Mouse (Mus musculus) cerebellum, postnatal 14 days (tissue): ENCODE data around the gene Arid4b.

Source experiments
- DNase-seq, 2 experiments: peaks; one replicate each; pipeline ENCODE4 v3.0.0; 2021; ENCODE audit warnings: mixed read lengths in 2 of 2

Gene Arid4b

GRCm38 (mm10) chr13:14062209-14063012 lies 621 bp upstream of the Arid4b start:
- DNase-seq, result peak in 1 of 2 experiments; percentile 14

- no peak for DNase-seq
Measured at GRCm38 (mm10) chr13:14063942-14064271, 875 bp downstream of the Arid4b start.

DNA sequence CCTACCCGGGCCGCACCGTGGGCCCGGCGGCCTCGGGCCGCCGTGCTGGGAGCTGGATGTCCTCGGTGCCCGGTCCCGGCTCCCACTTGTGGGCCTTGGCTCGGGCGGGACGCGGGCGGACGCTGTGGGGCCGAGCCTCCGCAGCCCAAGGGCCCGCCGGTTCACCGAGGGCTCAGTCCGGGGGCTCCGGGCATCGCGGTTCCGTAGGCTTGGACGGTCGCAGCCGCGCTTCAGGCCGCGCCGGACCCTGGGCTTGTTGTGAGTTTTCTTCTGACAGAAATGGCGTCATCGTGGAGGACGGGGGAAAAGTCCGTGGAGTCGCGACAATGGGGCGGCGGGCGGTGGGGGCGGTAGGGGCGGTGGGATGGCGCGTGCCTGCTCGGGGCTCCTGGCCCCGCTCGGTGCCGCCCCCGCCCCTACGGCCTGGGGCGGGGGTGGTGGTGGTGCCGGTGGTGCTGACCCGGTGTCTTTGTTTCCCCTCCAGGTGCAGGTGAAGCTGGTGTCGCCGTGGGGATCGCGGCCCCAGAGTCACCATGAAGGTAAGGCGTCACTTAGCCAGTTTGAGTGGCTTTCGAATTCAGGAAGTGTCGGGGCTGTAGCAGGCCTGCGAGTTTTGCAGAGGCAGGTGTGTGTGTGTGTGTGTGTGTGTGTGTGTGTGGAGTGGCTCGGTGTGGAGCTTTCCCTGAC lies 1.5 kb downstream of the Arid4b start:
- peak; percentile 55 to 66 for DNase-seq

- no peak for DNase-seq
Measured at GRCm38 (mm10) chr13:14065028-14065380, 2.0 kb downstream of the Arid4b start.

- DNase-seq, result no peak
Measured at GRCm38 (mm10) chr13:14065701-14066100, 2.7 kb downstream of the Arid4b start.

- DNase-seq, result no peak
Measured at GRCm38 (mm10) chr13:14068035-14068434, 5.0 kb downstream of the Arid4b start.

DNA sequence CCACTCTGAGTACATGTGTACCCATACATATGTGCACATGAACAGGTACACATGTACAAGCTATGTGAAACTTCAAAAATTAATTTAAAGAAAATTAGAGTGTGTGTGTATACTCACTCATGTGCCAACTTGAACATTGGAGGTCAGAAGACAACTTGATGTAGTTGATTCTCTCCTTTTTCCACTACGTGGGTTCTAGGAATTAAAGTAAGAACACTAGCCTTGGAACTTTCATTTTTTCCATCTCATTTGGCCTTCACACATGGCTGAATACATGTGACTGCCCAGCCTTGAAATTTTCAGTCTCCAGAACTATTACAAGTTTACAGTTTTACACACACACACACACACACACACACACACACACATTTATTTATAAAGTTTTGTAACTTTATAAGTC lies 6.3 kb downstream of the Arid4b start:
- no peak for DNase-seq

DNA sequence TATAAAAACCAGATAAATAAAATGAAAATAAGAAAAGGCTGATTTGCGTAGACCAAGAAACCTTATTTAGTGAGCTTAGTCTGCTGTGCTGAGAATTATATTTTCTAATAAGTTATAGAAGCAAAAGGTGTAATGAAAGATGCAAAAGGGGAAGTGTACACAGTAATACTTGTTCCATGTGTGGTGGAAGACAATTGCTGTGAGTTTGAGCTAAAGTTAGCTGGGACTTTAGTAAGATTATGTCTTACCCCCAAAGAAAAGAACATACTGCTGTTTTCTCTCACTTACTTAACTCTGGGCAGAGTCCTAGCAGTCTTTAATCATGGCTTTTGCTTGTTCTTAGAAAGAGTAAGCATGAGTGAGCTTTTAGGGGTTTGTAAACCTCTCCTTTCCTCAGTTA lies 11.3 kb downstream of the Arid4b start:
- DNase-seq, result no peak

DNA sequence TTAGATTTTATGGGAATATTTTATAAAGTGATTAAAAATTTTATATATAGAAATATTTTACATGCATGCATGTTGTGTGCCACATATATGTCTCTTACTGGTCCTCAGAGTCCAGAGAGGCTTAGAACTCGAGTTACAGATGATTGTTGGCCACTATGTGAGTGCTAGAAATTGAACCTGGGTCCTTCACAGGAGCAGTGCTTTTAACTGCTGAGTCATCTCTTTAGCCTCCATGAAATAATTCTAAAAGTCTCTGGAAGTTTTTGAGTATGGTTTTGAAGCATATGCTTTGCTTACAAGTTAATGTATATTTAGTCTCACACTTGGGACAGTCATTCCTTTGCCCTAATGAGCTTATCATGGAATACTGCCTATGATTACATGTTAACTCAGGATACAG lies 12.3 kb downstream of the Arid4b start:
- DNase-seq, result no peak

DNA sequence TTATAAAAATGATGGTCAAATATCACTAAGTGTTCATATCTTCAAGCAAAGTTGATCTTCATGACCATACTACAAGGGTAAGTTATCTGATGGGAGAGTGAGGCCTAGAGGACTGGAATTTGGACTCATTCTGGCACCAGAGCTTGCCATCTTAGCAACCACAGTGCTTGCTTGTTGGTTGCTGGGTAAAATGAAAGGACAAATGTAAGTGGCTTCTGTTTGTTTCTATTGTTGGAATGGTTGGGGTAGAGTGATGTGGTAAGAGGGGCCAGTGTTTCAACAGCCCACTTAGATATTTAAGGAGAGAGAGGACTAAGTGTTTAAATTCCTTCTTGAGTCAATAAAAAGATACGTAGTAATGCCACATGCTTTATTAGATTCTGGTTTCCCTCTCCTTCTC lies 25.6 kb downstream of the Arid4b start:
- no peak for DNase-seq

DNA sequence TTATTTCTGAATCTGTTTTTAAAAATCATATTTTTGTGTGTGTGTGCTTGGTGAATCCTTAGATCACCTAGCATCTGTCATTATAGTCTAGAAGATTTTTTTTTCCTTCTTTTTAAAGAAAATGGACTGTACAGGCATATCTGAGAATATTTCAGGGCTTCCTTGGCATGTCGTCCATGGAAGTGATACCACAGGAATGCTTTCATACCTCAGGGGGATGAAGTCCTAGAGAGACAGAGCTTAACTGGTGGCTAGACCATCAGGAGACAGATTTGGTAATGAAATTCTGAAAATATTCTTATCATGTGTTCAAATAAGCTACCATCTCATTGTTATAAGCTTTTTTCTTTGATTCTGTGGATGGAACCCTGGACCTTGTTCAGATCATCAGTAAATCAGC lies 40.0 kb downstream of the Arid4b start:
- DNase-seq, result no peak

- no peak for DNase-seq
Measured at GRCm38 (mm10) chr13:14110154-14110873, 47.3 kb downstream of the Arid4b start.

DNA sequence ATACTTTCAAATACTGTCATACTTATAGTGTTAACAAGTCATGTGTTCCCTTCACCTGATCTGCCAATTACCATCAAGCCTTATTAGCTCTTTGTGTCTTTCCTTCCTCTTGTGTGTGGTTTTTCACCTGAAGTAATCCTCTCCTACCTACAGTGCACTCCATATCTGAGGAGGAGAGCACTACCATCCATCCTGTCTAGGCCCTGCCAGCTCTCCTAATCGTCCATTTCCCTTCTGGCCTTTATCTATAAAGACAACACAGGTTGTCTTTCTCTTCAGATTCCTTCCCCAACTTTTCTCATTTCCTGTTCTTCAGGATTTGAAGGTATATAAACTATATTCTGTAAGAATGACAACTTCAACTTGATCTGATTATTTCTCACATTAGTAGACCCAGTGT lies 48.1 kb downstream of the Arid4b start:
- no peak for DNase-seq

DNA sequence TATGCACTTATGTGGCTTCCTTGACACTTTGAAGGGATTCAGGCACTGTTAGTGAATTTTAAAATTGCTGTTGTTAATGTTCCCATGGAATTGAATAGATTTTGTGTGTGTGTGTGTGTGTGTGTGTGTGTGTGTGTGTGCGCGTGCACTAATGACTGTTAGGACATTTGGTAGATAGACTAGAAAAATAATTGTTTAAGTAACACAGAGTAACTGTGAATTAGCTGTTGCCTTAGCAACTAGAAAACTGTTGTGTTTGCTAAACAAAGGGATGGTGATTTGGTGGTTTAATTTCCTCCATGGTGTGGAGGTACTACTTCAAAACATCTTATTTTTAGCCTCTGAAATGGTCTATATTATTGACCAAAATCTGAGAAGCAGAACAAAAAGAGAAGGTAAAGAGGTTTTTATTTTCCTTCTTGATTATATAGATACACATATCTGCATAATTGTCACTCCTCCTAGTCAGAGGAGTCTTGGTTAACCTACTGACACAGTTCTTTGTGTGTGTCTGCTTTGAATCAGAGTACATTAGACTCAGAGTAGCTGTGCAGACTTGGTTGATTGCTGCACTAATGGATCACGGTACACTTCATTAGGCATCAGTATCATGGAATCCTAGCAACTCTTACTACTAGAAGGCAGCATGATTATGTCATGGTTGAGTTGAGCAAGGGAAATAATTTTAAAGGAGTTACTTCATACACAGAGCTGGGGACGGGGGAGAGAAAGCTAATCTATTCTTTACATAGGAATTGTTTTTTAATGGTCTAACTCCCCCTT lies 50.9 kb downstream of the Arid4b start:
- DNase-seq, result no peak

DNA sequence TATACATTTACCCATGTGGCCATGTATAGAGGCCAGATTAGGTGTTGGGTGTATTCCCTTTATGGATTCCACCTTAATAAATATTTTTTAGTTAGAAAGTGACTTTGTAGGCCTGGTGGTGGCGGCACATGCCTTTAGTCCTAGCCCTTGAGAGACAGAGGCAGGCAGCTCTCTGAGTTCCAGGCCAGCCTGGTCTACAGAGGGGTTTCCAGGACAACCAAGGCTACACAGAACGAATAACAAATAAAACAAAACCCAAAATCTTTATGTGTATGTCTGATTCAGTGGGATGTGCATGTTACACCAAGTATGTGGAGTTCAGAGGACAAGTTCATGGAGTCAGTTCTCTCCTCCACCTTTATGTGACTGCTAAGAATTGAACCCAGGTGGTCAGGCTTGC lies 52.8 kb downstream of the Arid4b start:
- no peak for DNase-seq

DNA sequence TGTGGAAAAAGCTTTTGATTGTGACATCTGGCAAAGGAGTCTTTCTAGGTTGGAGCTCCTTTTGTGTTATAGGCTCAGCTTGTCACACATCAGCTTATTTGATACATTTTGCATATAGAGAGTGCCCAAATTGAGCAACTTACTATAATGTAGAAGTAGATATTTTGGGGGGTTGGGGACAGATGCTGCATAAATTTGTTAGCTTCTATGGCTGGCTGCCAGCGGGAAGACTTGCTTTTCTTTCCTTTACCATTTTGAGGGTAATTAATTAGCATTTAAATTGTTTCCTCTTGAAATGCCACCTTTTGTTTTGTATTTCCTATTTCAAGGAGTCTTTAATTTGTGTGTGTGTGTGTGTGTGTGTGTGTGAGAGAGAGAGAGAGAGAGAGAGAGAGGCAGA lies 68.6 kb downstream of the Arid4b start:
- no peak for DNase-seq

- peak in 1 of 2 experiments; percentile 6 for DNase-seq
Measured at GRCm38 (mm10) chr13:14142294-14142966, 79.4 kb downstream of the Arid4b start.

DNA sequence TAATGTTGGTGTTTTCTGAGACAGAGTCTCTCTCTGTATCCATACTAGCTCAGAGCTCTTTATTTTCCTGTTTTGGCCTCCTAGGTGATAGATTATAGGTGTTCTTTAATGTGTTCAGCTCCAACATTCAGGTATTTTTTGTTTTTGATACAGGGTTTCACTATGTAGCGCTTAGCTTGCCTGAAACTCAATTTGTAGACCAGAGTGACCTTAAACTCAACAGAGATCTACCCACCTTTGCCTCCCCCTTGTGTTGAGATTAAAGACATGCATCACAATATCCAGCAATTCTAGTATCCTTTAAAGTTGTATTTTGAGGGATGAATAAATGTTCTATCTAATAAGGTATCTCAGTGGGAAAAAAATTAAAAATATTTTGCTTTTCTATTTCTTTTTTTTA lies 115.0 kb downstream of the Arid4b start:
- DNase-seq, result peak; percentile 12 to 32

DNA sequence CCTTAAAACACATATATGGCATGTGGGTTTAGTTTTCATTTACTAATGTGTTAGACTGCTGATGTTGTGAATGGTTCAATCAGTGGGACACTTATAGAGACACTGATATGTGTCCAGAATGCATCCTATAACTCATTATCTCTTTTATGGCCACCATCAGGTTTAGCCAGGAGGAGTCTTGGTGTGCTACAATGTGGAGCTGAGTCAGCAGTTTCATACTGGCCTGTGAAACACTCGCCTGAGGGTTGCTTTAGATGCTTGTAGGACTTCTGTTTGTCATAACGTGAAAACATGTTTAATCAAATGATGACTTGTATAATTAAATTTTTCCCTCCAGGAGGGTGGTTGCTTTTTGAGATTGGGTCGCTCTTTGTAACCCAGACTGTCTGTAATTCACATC lies 116.6 kb downstream of the Arid4b start:
- no peak for DNase-seq

GRCm38 (mm10) chr13:14245946-14246345 lies 182.9 kb downstream of the Arid4b start:
- DNase-seq, result no peak
